Mouse (Mus musculus) adrenal gland, adult 2 months (tissue): ENCODE results near the gene Gm28897. TPM values are rescaled to one million over a fixed set of nuclear protein-coding genes. Genes with fewer than 3 reads are reported as not detected.
"Not testable (repeated sequence)": the region's sequence is repeated elsewhere in the genome, so short reads cannot be mapped to it uniquely, and the experiment has no call there.

Experiments used
- DNase-seq: peaks from one replicate; pipeline ENCODE4 v3.0.0; 2021
- long read RNA-seq: library from polyadenylated mRNA; stranded (forward); transcript quantifications from one replicate; pipeline ENCODE4 v2.0.0, GENCODE M21; 2021
- polyA plus RNA-seq: library from polyadenylated mRNA; depleted of rRNA; stranded (reverse); fragments of >200 nt; gene quantifications from 2 replicates; pipeline ENCODE4 v1.2.3, GENCODE M21; 2012; rRNA removed
- total RNA-seq, 2 experiments: library from RNA; stranded (reverse); gene quantifications; 2 replicates each; pipeline ENCODE4 v1.2.3; 2021

Gene Gm28897
- total RNA-seq (not detected), polyA plus RNA-seq (not detected in 2 replicates)
- long read RNA-seq: 0 reads

DNA sequence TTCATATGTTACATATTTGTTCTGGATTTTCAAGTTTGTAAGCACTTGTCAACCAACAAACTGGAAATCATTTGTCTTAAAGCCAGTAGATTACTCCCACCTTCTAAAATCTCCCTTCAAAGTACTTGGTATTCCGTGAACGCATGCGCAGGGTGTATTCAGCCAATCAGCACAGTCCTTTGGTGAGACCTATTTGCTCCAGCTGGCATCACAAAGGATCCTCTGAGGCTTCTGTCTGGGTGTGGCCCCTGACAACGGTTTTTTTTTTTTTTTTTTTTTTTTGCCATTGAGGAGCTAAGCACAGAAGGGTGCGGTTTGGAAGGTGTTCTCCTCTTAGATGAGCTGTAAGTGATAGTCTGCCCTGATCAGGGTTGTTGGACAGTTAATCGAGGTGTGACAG lies at the start of gene Gm28897:
TSS of gene Gm28897 (plus strand) at position 301 of the 400 bp plus-strand sequence.
- DNase-seq: not testable (repeated sequence)
